Mouse (Mus musculus) gastrocnemius, postnatal 25 days (tissue): Measurements from ENCODE around the gene Mrpl46. TPM values are rescaled to one million over a fixed set of nuclear protein-coding genes. Genes with fewer than 3 reads are reported as not detected.

Source experiments
- DNase-seq: peaks from one replicate; pipeline ENCODE4 v3.0.0; 2022
- long read RNA-seq, 2 experiments: library from polyadenylated mRNA; stranded (forward); transcript quantifications; one replicate each; pipeline ENCODE4 v2.0.0; 2021
- total RNA-seq, 2 experiments: library from RNA; stranded (reverse); gene quantifications; 1 replicate in 1 of 2; 2 replicates in 1 of 2; pipeline ENCODE4 v1.2.3; 2021

Gene Mrpl46
- 10 to 100 TPM; 28.1 to 30.9 TPM for total RNA-seq
- long read RNA-seq, experiment 1, transcript Mrpl46-201 (4 exons, 1,134 nt), result major isoform, 56 of 57 reads
- long read RNA-seq, experiment 1, partial matches to known transcripts, result 0 of 57 reads
- long read RNA-seq, experiment 1, other reads (novel, unspliced or antisense), result 1 of 57 reads
- long read RNA-seq, experiment 2, transcript Mrpl46-201 (4 exons, 1,134 nt), result major isoform, 48 of 50 reads
- long read RNA-seq, experiment 2, partial matches to known transcripts, result 0 of 50 reads
- long read RNA-seq, experiment 2, other reads (novel, unspliced or antisense), result 2 of 50 reads

DNA sequence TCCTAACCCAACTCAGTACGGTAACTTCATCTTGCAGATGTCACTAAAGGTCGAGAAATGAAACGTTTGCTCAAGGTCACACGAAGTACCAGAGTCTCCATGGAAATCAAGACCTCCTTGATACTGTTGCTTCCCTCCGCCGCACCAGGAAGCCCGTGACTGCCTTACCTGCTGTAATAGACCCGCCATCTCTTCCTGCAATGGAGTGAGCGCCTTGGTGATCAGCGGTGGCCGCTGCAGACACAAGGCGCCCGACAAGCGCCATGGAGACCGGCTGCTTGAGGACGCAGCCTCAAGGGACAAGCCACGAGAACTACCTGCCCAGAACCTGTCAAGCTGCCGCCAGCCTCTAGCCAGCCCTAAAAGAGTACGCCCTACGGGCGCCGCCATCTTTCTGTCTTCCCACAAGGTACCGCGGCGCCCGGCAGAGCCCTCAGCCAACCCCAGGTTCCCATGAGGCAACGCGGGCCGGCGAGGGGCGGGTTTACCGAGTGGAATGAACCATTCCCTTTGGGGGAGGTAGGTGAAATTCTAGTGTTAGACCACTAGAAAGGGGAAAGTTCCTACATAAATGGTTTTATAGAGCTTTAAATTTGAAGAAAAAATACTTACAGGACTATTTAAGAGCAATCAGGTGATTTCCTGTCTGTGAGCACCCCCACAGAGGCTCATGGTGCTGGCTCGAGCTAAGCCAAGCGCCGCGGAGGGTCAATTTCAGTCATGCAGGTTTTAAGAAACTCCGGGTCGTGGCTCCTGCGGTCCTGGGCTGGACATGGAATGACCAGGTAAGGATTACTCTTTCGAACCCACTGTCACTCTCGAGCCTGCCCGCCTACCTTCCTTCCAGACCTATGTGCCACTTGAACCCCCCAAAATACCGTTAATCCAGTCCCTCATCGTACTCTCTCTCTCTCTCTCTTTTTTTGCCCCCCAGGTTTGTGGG is at the start of gene Mrpl46, which contains the start of gene Mrps11:
Mrpl46 (minus strand) TSS at position 893 of the 943 bp plus-strand sequence.
Mrps11 (plus strand) TSS at position 481 of the 943 bp plus-strand sequence.
- DNase-seq, result peak; percentile 78

GRCm38 (mm10) chr7:78827749-78828362 is 44.5 kb upstream of the Mrpl46 start:
- DNase-seq, result peak; percentile 46

DNA sequence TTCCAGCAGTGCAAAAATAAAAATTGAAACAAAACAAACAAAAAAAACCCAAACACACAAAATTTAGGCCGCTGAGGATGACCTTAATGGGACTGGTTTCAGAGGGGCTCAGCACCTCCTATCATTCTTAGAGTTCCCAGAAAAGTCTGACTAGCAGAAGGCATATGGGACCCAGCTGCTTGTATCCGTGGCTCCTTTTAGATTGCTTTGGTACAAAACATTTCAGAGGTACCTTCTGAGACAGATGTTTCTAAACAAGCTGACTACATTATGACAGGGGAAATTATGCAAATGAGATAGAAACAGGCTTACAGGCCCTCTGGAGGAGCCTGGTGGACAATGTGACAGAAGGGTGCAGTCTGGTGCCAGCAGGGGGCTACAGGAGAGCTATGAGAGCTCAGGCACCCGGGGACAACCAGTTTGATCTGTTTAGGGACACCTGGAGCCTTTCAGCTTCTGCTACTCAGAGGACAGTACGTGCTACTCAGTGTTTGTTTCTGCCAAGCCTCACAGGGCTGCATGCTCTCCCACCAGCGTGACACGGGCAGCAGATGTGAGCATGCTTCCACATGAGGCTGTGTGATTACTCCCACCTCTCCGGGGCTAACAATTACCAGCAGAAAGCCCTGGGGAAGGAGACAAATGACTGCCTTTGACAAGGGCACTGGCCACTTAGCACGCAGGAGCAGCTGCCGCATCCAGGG is 43.5 kb upstream of the Mrpl46 start:
- DNase-seq, result no peak

DNA sequence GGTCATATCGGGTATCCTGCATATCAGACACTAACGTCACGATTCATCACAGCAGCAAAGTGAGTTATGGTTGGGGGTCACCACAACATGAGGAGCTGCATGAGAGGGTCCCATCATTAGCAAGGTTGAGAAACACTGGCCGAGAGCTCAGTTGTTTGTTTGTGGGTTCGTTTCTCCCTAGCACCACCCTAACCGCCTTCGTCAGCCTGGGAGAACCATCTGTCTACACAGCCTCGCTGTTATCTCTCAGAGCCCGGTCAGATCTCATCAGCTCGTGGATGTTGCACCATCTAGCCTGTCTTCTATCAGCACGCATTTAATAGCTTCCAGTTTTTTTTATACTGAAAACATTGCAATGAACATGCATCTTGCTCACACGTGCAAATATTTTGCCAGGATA is 35.0 kb upstream of the Mrpl46 start:
- no peak for DNase-seq

DNA sequence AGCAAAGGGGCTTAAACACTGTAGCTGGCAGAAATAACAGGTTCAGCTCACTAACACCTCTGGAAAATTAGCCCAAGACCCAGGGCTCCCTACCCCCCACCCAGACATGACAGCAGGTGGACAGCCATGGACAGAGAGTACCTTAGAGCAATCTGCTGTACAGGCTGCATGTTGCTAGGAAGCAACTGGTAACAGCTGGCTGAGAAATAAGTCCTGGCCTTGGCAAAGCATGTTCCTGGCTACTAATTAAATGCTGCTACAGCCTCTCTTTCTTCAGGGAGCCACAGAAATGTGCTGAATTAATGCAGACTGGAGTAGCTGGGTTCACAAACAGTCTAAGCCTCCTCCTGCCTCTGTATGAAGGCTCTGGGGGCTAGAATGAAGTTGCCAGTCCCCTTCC is 31.4 kb upstream of the Mrpl46 start:
- DNase-seq, result no peak

- no peak for DNase-seq
Measured at GRCm38 (mm10) chr7:78813791-78814190, 30.5 kb upstream of the Mrpl46 start.

GRCm38 (mm10) chr7:78807192-78807591 is 23.9 kb upstream of the Mrpl46 start:
- no peak for DNase-seq

GRCm38 (mm10) chr7:78803841-78804240 is 20.5 kb upstream of the Mrpl46 start:
- DNase-seq, result no peak

GRCm38 (mm10) chr7:78799730-78800496 is 16.6 kb upstream of the Mrpl46 start:
- DNase-seq, result no peak

GRCm38 (mm10) chr7:78797843-78798455 is 14.6 kb upstream of the Mrpl46 start:
- no peak for DNase-seq

DNA sequence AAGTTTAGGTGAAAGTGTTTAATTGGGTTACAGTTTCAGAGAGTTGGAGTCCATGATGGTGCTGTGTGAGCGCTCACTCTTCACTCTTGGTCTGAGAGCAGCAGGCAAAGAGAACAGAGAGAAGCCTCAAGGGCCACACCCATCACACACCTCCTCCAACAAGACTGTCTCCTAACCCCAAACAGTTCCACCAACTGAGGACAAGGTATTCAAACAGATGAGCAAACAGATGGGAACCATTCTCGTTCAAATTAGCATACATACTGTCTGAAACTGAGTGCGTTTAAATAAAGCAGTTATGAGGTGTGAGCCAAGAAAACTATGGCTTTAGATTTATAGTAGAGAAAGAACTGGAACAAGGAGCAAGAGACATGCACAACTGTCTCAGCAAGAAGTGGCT is 13.3 kb upstream of the Mrpl46 start:
- DNase-seq, result no peak

DNA sequence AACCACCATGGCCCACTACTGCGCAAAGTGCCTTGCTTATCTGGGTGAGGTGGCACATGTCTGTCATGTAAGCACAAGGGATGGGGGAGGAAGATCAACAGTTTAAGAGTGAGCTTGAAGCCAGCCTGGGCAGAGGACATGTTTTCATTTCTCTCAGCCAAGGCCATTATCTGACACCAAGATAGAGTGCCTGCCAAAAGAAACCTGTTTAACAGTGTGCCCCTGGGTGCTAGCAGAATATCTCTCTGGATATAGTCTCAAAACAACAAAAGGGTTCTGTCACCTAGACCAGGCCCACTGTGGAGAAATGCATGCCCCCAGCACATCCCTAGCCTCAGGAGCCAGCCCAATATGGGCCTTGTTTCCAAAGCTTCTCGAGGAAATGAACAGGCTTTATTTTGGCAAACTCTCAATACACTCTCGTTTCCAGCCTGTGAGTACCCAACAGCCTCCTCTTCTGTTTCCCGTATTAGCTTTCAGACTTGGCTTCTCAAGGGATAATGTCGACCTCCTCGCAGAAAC is 11.3 kb upstream of the Mrpl46 start:
- no peak for DNase-seq

- DNase-seq, result no peak
Measured at GRCm38 (mm10) chr7:78793895-78794570, 10.7 kb upstream of the Mrpl46 start.

DNA sequence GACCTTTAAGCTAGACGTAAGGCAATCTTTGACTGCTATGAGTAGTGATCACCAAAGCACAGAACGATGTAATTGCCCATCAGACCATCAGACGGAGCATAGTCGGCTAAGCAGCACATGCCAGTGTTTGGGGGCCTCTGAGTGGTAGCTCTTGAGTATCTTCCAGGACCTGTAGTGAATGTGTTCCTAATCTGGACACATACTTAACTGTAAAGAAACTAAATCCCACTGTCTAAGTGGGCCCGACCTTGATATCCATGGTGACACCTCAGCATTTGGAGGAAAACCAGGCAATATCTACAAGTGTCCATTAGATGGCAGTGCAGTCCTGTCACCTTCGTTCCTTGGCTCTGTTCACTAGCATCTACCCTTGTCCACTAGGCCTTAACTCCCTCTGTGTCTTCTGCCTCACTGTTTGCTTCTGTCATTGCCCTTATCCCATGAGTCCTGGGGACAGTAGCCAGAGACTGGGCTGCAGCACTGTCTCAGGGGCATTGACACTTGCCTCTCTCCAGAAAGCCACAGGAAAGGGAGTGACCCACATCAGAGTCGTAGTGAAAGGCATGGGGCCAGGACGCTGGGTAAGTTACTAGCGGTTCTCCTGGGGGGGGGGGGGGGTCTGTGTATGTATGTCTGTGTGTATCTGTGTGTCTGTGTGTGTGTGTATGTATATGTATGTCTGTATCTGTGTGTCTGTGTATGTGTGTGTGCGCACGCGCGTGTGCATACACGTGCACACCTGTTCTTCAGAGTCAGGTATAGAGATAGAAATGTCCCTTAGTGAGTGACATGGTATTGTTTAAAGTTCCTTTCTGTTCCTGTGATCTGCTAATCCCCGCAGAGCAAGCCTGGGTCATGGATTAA is 8.3 kb upstream of the Mrpl46 start:
- peak; percentile 34 for DNase-seq

DNA sequence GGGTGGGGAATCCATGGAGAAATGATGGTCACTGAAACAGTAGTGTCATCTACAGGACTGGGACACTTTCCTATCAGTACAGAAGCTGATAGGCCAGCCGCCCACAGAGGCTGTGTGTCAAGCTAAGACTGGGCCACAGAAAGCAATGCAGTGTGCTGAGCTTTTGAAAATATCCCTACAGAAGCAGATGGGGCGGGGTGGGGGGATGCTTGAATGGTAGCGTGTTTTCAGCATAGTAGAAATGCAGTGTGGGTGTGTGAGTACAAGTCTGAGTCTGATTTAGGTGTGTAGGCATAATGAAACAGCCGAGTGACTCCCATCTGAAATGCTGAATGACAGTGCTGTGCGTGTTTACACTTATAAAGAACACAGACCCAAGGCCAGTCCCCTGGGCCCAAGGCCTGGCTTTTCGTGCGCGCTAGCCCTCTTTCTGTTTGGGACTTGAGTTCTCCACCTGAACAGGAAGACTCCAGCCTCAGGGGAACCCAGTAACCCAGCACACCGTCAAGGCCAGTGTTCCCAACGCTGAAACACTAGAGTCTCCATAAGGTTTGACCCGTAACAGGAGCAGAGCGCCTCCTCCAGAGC is 4.6 kb upstream of the Mrpl46 start:
- DNase-seq, result no peak

GRCm38 (mm10) chr7:78785906-78786305 is 2.6 kb upstream of the Mrpl46 start:
- DNase-seq, result no peak

GRCm38 (mm10) chr7:78778741-78779140 is 4.6 kb downstream of the Mrpl46 start:
- DNase-seq, result no peak

GRCm38 (mm10) chr7:78770936-78771335 is 12.4 kb downstream of the Mrpl46 start:
- no peak for DNase-seq
